Mouse (Mus musculus) urinary bladder, adult 2 months (tissue): ENCODE results near the gene Esr1. TPM values are rescaled to one million over a fixed set of nuclear protein-coding genes. Genes with fewer than 3 reads are reported as not detected.
"Not testable (repeated sequence)": the region's sequence is repeated elsewhere in the genome, so short reads cannot be mapped to it uniquely, and the experiment has no call there.

Source experiments
- DNase-seq: peaks from one replicate; pipeline ENCODE4 v3.0.0; 2022; ENCODE audit warnings: low spot score
- polyA plus RNA-seq: library from polyadenylated mRNA; depleted of rRNA; stranded (reverse); fragments of >200 nt; gene quantifications from 2 replicates; pipeline ENCODE4 v1.2.3, GENCODE M21; 2012; rRNA removed

Esr1 gene
- polyA plus RNA-seq = 3.7 and 4.9 TPM in 2 replicates

- no peak for DNase-seq
Measured at GRCm38 (mm10) chr10:4611386-4612155, at the start of gene Esr1. TSS of gene Esr1 (plus strand) at chr10:4611593.

- DNase-seq = no peak
Measured at GRCm38 (mm10) chr10:4565148-4565547, 46.2 kb upstream of the Esr1 start.

GRCm38 (mm10) chr10:4570778-4571177 is 40.6 kb upstream of the Esr1 start:
- DNase-seq = no peak

GRCm38 (mm10) chr10:4571304-4571703 is 40.1 kb upstream of the Esr1 start:
- DNase-seq = no peak

- no peak for DNase-seq
Measured at GRCm38 (mm10) chr10:4581905-4582304, 29.5 kb upstream of the Esr1 start.

- no peak for DNase-seq
Measured at GRCm38 (mm10) chr10:4586691-4587090, 24.7 kb upstream of the Esr1 start.

- no peak for DNase-seq
Measured at GRCm38 (mm10) chr10:4589576-4589975, 21.8 kb upstream of the Esr1 start.

GRCm38 (mm10) chr10:4590956-4591355 is 20.4 kb upstream of the Esr1 start:
- no peak for DNase-seq

GRCm38 (mm10) chr10:4593828-4594227 is 17.6 kb upstream of the Esr1 start:
- DNase-seq = no peak

- DNase-seq = no peak
Measured at GRCm38 (mm10) chr10:4597211-4597610, 14.2 kb upstream of the Esr1 start.

- DNase-seq = no peak
Measured at GRCm38 (mm10) chr10:4598244-4598842, 13.1 kb upstream of the Esr1 start.

- DNase-seq = no peak
Measured at GRCm38 (mm10) chr10:4598916-4599315, 12.5 kb upstream of the Esr1 start.

- no peak for DNase-seq
Measured at GRCm38 (mm10) chr10:4599591-4599990, 11.8 kb upstream of the Esr1 start.

GRCm38 (mm10) chr10:4600796-4601474 is 10.5 kb upstream of the Esr1 start:
- DNase-seq = no peak

- not testable (repeated sequence) for DNase-seq
Measured at GRCm38 (mm10) chr10:4601612-4602011, 9.8 kb upstream of the Esr1 start.

- DNase-seq = no peak
Measured at GRCm38 (mm10) chr10:4602466-4602865, 8.9 kb upstream of the Esr1 start.

- no peak for DNase-seq
Measured at GRCm38 (mm10) chr10:4604527-4605209, 6.7 kb upstream of the Esr1 start.

GRCm38 (mm10) chr10:4610234-4610633 is 1.2 kb upstream of the Esr1 start:
- DNase-seq = no peak

- no peak for DNase-seq
Measured at GRCm38 (mm10) chr10:4612313-4613036, 1.1 kb downstream of the Esr1 start.

GRCm38 (mm10) chr10:4618026-4618425 is 6.6 kb downstream of the Esr1 start:
- no peak for DNase-seq

GRCm38 (mm10) chr10:4618686-4619085 is 7.3 kb downstream of the Esr1 start:
- no peak for DNase-seq

- DNase-seq = not testable (repeated sequence)
Measured at GRCm38 (mm10) chr10:4619426-4619825, 8.0 kb downstream of the Esr1 start.
